Mouse (Mus musculus) heart, embryonic 14.5 days (tissue): ENCODE measurements around the gene Prrc2a. TPM values are rescaled to one million over a fixed set of nuclear protein-coding genes. Genes with fewer than 3 reads are reported as not detected.
A peak's percentile ranks its signal among the peaks of the same experiment; 100 is the strongest.

Experiments used
- ATAC-seq: fragments of 200-750 bp; cut with Nextera tagmentation; 2 replicates; pipeline ENCODE4 v1.8.0; 2017; ENCODE audit warnings: low read depth, moderate TSS enrichment; ENCODE audit not compliant: insufficient number of reproducible peaks, insufficient read depth, low FRiP score
- H3K27ac ChIP-seq, 2 experiments: fragments of 200-500 bp in 1 of 2; fragments of 300-500 bp in 1 of 2; sonication (generic) in 1 of 2; replicated peaks in 1 of 2; 2 replicates each; pipeline ENCODE4 v1.5.1; 2012 to 2014; ENCODE audit warnings: low read depth in 2 of 2, low read length in 2 of 2, control low read depth in 1 of 2, mild to moderate bottlenecking in 1 of 2, mixed read lengths in 1 of 2; ENCODE audit not compliant: control insufficient read depth in 1 of 2, insufficient read depth in 1 of 2
- H3K27me3 ChIP-seq: fragments of 300-500 bp; sonication (generic); 2 replicates; pipeline ENCODE4 v1.6.1; 2014; ENCODE audit warnings: mild to moderate bottlenecking, low read length, control low read depth; ENCODE audit not compliant: control insufficient read depth, insufficient read depth
- H3K36me3 ChIP-seq: fragments of 300-500 bp; sonication (generic); 2 replicates; pipeline ENCODE4 v1.6.1; 2014; ENCODE audit warnings: mild to moderate bottlenecking, control low read depth, low read length, mixed read lengths; ENCODE audit not compliant: control insufficient read depth, insufficient read depth
- H3K4me1 ChIP-seq, 2 experiments: fragments of 200-500 bp in 1 of 2; fragments of 300-500 bp in 1 of 2; sonication (generic) in 1 of 2; 2 replicates each; pipeline ENCODE4 v1.6.1; 2012 to 2014; ENCODE audit warnings: low read length in 2 of 2, control low read depth in 1 of 2, mixed read lengths in 1 of 2; ENCODE audit not compliant: control insufficient read depth in 2 of 2, insufficient read depth in 2 of 2
- H3K4me2 ChIP-seq: fragments of 300-500 bp; sonication (generic); 2 replicates; pipeline ENCODE4 v1.6.1; 2014; ENCODE audit warnings: mild to moderate bottlenecking, low read length
- H3K4me3 ChIP-seq, 2 experiments: fragments of 200-500 bp in 1 of 2; fragments of 300-500 bp in 1 of 2; sonication (generic) in 1 of 2; 2 replicates each; pipeline ENCODE4 v1.5.1; 2012 to 2014; ENCODE audit warnings: low read length in 2 of 2, mild to moderate bottlenecking in 2 of 2, control low read depth in 1 of 2, low read depth in 1 of 2, moderate library complexity in 1 of 2; ENCODE audit not compliant: control insufficient read depth in 1 of 2, insufficient read depth in 1 of 2
- H3K9ac ChIP-seq: fragments of 300-500 bp; sonication (generic); 2 replicates; pipeline ENCODE4 v1.6.1; 2014; ENCODE audit warnings: mild to moderate bottlenecking, low read length
- H3K9me3 ChIP-seq: fragments of 300-500 bp; sonication (generic); 2 replicates; pipeline ENCODE4 v1.6.1; 2016; ENCODE audit warnings: low read length, control low read depth; ENCODE audit not compliant: control insufficient read depth
- WGBS: fragments of 180-500 bp; shearing (Covaris S2); extraction: QIAGEN DNeasy Blood & Tissue Kit; methylation state at CpG from one replicate; pipeline ENCODE4 v1.1.7; 2014; 5-methylcytosine and 5-hydroxymethylcytosine counted together
- polyA plus RNA-seq: library from polyadenylated mRNA; unstranded; fragments of >200 nt; fragmentation: Nextera tagmentation; extraction: Ambion mirVana; gene quantifications from 2 replicates; pipeline ENCODE4 v1.2.1, GENCODE M21; 2014

The Prrc2a gene
- polyA plus RNA-seq, result 81.9 and 138 TPM in 2 replicates

GRCm38 (mm10) chr17:35164568-35165450, at the start of gene Prrc2a:
Gene Prrc2a (minus strand): TSS chr17:35164897.
- no peaks in the 10 kb centered on the region for H3K9me3 ChIP-seq
- peaks cover 24% of the 10 kb centered on the region for H3K36me3 ChIP-seq
- peak within 1 kb of the TSS; percentile 99 to 100 for H3K27ac ChIP-seq
- H3K4me2 ChIP-seq, result peak within 1 kb of the TSS; percentile 85
- H3K9ac ChIP-seq, result peak within 1 kb of the TSS; percentile 100
- peaks cover 10 to 31% of the 10 kb centered on the region in 2 experiments for H3K4me1 ChIP-seq
- ATAC-seq, result peak; percentile 94
- WGBS, result under 1% methylated on average over 70 of the region's 89 CpGs
- H3K4me3 ChIP-seq, result peak within 1 kb of the TSS; percentile 94 to 100
- no peaks in the 10 kb centered on the region for H3K27me3 ChIP-seq

- no peaks in the 10 kb centered on the region for H3K36me3 ChIP-seq
- no peak overlapping the region for H3K4me3 ChIP-seq
- no peak overlapping the region for H3K27ac ChIP-seq
- peaks cover under 1 to 4% of the 10 kb centered on the region in 2 experiments; a peak in 1 of 4 replicates for H3K4me1 ChIP-seq
- no peaks in the 10 kb centered on the region for H3K9me3 ChIP-seq
- H3K27me3 ChIP-seq, result no peaks in the 10 kb centered on the region
- H3K9ac ChIP-seq, result no peak overlapping the region
- no peak overlapping the region for H3K4me2 ChIP-seq
- 90% methylated on average over 5 of the region's 5 CpGs for WGBS
- no peak for ATAC-seq
These were observed 48.4 kb upstream of the Prrc2a start for GRCm38 (mm10) chr17:35213071-35213470.

GRCm38 (mm10) chr17:35210593-35210992, 45.9 kb upstream of the Prrc2a start:
- H3K36me3 ChIP-seq, result no peaks in the 10 kb centered on the region
- no peaks in the 10 kb centered on the region for H3K9me3 ChIP-seq
- H3K4me3 ChIP-seq, result no peak overlapping the region
- no peak overlapping the region for H3K27ac ChIP-seq
- WGBS, result 64% methylated on average over 3 of the region's 3 CpGs
- peaks cover 0 to 3% of the 10 kb centered on the region in 2 experiments; a peak in 1 of 4 replicates for H3K4me1 ChIP-seq
- no peak overlapping the region for H3K4me2 ChIP-seq
- 0 out of 2 replicates have a peak, but pooled peaks cover 3% of the 10 kb centered on the region for H3K27me3 ChIP-seq
- ATAC-seq, result no peak
- no peak overlapping the region for H3K9ac ChIP-seq

GRCm38 (mm10) chr17:35209785-35210535, 45.3 kb upstream of the Prrc2a start:
- no peaks in the 10 kb centered on the region for H3K36me3 ChIP-seq
- peaks cover 8% of the 10 kb centered on the region for H3K27me3 ChIP-seq
- no peak for ATAC-seq
- H3K4me3 ChIP-seq, result no peak overlapping the region
- no peak overlapping the region for H3K27ac ChIP-seq
- H3K9ac ChIP-seq, result no peak overlapping the region
- no peaks in the 10 kb centered on the region for H3K9me3 ChIP-seq
- WGBS, result 70% methylated on average over 12 of the region's 12 CpGs
- H3K4me1 ChIP-seq, result peaks cover 0 to 3% of the 10 kb centered on the region in 2 experiments; a peak in 1 of 4 replicates
- H3K4me2 ChIP-seq, result no peak overlapping the region

- no peak overlapping the region for H3K9ac ChIP-seq
- peaks cover 0 to 3% of the 10 kb centered on the region in 2 experiments; a peak in 2 of 4 replicates for H3K4me1 ChIP-seq
- H3K4me3 ChIP-seq, result no peak overlapping the region
- H3K27ac ChIP-seq, result no peak overlapping the region
- no peaks in the 10 kb centered on the region for H3K36me3 ChIP-seq
- no peak overlapping the region for H3K4me2 ChIP-seq
- WGBS, result 44% methylated on average over 10 of the region's 10 CpGs
- H3K9me3 ChIP-seq, result no peaks in the 10 kb centered on the region
- H3K27me3 ChIP-seq, result peaks cover 50% of the 10 kb centered on the region
- ATAC-seq, result no peak
These were observed 40.7 kb upstream of the Prrc2a start for GRCm38 (mm10) chr17:35205380-35205769.

GRCm38 (mm10) chr17:35204494-35205379, 40.0 kb upstream of the Prrc2a start, which contains the start of gene Lta:
Gene Lta (minus strand): TSS chr17:35205351.
- Histone ChIP-seq H3K4me1 (peaks cover 0 to 3% of the 10 kb centered on the region in 2 experiments; a peak in 2 of 4 replicates), H3K9me3 (no peaks in the 10 kb centered on the region), H3K9ac (no peak within 1 kb of the TSS), H3K36me3 (no peaks in the 10 kb centered on the region), H3K4me2 (no peak within 1 kb of the TSS), H3K27me3 (peaks cover 56% of the 10 kb centered on the region), H3K4me3 (no peak within 1 kb of the TSS), H3K27ac (no peak within 1 kb of the TSS)
- WGBS, result 22% methylated on average over 20 of the region's 20 CpGs
- ATAC-seq, result no peak

GRCm38 (mm10) chr17:35202442-35202841, 37.7 kb upstream of the Prrc2a start:
- Histone ChIP-seq H3K27ac (no peak overlapping the region), H3K9ac (no peak overlapping the region), H3K9me3 (no peaks in the 10 kb centered on the region), H3K36me3 (no peaks in the 10 kb centered on the region), H3K27me3 (peaks cover 71% of the 10 kb centered on the region), H3K4me1 (peaks cover 0 to 3% of the 10 kb centered on the region in 2 experiments; a peak in 2 of 4 replicates), H3K4me3 (no peak overlapping the region), H3K4me2 (no peak overlapping the region)
- no peak for ATAC-seq
- 68% methylated on average over 4 of the region's 4 CpGs for WGBS
